Mouse (Mus musculus) frontal cortex, postnatal 25 days (tissue): ENCODE results near the gene Bcl2.

Experiments
- DNase-seq, 2 experiments: peaks; one replicate each; pipeline ENCODE4 v3.0.0; 2022; ENCODE audit warnings: low spot score in 2 of 2

The Bcl2 gene

DNA sequence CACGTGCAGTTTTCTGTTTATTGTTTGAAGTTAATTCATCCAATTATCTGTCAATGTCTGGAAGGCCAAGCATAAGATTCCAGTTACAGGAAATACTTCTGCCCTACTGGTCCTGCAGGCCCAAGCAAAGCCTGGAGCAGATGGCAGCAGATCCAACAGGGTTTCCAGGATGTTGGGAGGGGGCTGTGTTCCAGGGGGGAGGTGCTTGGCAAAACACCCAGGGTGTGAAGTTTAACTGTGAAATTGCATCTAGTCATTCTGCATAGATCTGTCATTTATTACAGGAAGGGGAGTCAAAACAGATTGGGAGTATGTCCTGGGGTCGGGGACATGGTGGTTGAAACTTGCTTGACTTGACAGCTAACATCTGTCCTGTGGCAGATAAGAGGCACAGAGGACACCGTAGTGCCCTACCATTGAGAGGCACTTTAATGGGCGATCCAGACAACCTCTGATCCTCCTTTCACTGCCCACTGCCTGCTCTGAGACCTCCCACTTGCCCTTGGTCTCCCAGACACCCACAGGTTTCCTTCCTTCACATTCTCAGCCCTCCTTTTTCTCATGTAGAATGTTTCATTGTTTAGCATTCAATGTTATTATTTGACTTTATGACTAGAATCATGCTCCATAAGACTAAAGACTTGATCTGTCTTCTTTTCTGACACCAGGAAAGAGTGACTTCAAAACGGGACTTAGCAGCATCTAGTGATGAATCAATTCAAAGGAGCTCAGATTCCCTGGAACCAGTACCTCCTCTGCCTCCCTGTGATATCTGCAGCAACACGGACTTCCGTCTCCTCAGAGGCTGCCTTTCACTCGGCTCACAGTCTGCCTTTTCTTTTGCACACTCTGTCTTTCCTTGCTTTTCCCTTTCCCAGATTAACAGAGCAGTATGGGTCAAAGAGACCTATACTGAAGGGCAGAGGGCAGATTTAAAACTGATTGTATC is 47.7 kb downstream of the Bcl2 start:
- no peak for DNase-seq

DNA sequence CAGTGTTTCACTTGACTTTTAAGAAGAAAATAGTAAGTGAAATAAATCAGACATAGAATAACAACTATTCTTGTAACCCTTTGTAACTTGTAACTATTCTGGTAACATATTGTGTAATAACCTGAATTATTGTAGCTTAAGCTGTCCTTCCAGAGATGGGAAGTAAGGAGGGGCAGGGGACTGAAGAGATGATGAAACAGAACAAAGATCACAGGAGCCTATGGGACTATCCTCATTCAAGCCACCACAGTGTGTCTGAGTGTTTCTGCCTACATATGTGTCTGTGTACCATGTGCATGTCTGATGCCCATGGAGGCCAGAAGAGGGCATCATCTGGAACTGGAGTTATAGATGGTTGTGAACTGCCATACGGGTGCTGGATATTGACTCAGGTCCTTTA is 49.1 kb downstream of the Bcl2 start:
- no peak for DNase-seq

DNA sequence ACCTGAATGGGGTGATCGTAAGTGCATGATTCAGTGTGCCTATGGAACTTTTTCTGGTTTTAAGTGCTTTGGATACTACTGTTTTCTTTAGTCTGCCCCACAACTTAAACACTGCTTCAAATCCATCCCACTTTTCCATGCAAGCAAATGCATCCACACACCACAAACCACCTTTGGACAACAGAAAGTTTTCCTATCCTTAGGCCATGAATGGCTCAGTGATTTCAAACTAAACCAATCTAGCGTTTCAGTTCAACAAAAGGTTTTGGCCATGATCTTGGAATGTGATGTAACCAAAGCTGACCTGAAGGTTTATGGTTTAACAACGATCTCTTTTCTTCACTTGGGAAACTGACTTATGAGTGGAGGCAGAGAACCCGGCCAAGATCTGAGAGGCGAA is 51.6 kb downstream of the Bcl2 start:
- DNase-seq, result no peak

DNA sequence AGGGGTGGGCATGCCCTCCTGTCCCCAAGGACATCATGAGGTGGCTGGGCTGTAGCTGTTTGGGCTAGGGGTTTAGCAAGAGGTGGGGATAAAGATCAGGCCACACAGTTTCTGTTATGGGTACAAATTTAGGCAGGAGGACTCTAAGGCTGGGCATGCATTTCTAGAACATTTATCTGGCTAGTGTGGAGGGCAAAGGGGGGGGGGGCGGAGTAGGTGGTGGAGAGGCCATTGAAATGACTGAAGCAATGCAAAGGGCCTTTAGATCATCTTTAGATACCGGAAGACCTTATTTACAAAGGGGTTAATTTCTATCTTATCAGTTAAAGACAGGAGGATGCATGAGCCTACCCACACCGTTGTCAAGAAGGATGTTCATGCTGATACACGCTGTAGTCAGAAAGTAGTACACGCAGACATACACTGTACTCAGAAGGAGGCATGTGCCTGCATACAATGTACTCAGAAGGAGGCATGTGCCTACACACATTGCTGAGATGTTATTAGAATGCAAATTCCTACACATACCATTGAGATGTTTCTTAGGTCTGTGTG is 55.7 kb downstream of the Bcl2 start:
- no peak for DNase-seq

DNA sequence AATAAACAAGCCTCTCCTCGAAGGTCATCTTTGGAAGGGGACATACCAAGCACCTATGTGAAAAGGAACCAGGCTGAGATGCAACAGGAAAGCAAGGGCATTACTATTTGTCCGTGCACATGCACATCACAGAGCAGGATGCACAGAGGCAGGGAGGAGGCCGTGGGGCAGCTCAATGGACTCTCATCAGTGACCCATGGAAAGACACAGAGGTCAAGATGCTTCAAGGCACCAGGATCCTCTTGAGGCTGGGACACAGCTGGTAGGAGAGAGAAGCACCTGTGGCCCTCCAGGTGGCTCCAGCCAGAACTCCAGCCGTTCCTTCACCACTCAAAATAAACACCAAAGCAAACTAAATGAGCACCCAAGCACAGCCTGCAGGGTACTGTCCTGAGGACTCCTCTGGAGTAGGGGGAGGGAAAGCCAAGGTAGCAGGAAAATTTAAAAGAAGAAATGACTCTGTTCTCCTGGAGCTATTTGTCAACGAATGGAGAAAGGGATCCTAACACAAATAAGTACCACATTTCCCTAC is 57.8 kb downstream of the Bcl2 start:
- DNase-seq, result no peak

DNA sequence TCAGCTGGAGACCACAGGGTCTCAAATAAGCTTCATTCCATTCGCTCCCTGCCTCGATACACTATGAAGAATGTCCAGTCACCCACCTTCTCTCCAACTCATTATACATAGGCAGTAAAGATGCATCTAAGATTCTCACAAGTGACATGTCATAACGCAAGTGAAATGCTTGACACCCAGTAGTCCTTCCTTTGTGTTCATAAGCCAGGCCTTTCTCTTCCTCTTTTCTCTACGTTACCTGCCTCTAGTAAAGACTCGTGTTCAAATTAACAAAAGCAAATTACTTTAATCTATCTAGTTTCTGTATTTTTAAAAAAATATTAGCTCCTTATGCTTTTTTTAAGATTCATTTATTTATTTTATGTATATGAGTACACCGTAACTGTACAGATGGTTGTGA is 59.8 kb downstream of the Bcl2 start:
- DNase-seq, result no peak

DNA sequence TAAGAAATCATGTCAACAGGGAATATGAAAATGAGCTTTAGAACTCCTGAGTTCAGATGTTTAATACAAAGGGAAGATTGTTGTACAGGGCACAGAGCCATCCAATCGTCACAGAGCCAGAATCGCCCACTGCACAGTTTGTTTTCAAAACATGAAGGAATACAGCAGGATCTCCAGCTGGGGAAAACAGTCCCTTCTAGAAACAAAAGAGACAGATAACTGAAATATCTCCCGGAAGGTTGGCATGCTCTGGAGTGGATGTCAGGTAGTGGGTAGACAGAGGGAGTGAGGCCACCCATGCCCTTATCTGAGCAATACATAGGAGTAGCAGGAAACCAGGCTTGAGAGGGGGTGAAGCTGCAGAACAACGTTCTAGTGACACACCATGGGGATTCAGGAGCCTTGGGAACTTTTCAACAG is 60.6 kb downstream of the Bcl2 start:
- DNase-seq, result no peak

DNA sequence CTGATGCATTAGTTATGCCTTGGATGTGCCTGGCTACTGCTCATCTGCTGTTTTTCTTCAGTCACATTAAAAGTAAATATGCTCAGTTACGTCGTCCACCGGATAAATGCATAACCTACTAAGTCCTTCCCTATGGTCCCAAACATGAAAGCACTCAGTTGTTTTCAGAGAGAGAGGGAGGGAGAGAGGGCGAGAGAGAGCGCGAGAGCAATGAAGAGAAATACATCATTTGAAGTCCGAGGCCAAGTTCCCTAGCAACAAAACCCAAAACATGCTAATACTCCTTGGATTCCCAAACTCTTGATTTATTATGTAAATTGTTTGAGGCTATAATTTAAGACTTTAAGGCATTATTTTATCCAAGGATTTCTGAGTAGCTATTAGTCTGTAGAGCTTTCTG is 62.9 kb downstream of the Bcl2 start:
- DNase-seq, result no peak

DNA sequence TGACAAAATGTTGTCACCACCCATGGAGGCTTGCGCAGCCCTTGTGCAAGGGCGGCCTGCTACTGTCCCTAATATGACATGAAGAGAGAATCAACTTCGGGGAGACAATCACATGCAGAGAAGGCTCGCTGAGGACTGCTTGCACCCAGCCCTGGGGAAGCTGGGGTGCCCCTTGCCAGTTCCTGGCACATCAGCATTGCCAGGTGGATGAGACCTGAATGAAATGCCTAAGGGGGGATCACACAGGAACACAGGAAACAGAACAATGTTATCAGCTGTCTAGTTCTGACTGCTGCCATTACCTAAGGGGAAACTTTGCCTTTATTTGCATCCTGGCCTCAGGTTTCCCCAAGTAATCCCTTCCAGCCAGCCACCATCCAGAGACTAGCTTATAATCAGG is 63.6 kb downstream of the Bcl2 start:
- no peak for DNase-seq

DNA sequence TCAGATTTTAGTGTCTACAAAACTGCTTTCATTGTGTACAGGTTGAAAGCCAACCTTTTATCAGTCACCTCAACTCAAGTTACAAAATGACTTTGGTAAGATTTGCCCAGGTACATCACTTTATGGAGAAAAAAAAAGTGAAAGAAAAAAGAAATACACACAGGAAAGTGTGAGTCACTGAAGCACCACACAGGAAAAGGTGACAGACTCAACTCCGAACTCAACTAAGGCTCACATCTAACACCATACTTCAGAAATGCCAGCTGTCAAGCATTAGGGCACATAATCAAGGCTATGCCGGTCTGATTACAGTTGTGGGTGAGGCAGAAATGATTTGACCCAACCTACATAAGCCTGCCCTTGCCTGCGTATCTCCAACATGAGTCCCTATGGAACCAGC is 66.7 kb downstream of the Bcl2 start:
- DNase-seq, result no peak

DNA sequence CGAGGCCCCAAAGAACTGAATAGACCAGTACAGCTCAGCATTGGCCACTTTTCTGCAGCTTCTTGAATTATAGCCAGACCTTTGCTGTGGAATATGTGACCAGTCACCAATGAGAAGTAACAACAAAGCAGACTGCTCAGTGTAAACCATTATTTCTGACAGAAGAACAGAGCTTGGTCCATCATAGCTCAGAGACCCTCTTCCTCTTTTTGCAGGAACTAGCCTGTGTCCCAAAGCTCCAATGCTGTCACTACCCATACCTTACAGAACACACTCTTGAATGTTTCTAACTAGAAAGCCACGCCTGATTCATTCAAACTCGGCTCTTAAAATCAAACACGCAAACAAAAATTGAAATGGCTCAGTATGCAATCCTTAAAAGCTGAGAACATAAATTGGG is 69.5 kb downstream of the Bcl2 start:
- DNase-seq, result no peak

DNA sequence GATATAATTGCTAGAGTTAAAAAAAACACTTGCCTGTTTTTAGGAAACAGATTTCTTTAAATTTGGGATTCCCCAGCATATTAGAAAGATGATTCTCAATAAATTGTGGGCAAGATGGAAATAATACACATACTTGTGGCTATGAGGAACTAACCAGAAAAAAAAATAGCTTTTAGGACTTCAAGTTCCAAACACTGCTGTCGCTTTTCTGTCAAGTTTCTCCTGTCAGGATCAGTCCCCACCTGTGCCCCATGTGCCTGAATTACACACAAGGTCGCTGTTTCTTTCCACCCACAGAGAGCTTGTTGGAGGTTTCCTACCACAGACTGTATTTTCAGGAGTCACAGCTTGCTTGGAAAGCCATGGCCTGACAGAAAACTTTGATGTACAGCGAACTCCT is 70.5 kb downstream of the Bcl2 start:
- no peak for DNase-seq

DNA sequence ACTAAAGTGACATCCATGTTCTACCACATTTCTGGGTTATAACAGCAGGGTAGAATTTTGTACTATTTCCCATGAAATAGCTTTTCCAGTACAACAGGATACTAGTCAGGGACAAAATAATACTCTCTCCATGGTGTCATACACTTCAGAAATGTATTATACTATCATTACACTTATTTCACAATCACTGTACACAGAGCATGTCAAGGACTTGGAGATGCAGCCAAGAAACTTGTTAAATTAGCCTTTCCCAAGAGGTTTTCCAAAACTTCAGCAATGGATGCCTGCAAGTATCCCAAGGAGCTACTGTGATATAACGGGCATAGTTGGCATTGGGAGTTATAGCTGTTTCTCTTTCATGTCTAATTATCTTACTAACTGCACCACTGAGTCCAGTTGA is 73.5 kb downstream of the Bcl2 start:
- DNase-seq, result no peak

DNA sequence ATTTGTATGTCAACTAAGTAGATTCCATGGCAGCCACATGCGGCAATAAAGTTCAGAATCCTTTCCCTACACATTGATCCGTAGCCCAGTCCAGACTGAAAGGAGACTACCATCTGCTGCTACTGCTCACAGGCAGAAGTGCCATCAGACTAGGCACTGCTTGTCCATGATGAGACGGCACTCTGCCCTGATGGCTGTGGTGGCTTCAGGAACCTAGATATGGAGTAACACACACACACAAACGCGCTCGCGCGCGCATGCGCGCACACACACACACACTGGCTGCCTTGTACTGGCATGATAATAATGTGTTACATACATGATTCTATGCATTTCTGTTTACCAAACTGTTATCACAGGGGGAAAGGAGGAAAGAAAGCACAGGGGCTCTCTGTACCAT is 76.4 kb downstream of the Bcl2 start:
- no peak for DNase-seq

DNA sequence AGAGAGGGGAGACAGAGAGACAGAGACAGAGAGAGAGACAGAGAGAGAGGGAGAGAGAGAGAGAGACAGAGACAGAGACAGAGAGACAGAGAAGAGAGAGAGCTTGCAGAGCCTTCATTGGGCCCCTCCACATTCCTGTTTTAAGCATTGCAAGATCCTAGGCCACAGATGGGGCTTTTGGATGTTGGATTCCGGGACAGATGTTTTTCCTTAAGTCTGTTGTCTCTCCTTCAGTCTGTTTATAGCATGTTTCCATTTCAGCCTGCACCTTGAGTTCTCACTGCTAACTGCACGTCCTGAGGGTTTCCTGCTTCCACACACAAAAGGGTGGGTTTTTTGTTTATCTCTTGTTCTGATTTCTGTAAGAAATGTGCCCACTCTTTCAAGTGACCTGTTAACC is 77.4 kb downstream of the Bcl2 start:
- no peak for DNase-seq

DNA sequence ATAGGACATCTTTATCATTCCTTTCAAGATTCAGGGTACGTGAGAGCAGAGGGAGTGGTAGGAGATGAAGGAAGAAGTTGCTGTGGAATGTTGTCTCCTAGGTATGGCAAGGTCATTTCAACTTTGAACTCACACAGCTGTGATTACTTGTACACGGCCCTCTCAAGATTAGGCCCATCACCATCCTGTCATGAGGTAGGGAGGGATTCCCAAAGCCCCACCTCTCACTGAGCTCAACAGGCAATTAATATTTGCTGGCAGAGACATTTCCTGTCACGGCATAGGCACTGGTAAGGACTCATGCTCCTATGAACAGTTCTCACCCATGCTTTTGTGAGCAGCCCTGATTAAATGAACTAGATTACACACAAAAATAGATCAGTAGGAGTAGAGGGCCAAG is 80.9 kb downstream of the Bcl2 start:
- DNase-seq, result no peak

DNA sequence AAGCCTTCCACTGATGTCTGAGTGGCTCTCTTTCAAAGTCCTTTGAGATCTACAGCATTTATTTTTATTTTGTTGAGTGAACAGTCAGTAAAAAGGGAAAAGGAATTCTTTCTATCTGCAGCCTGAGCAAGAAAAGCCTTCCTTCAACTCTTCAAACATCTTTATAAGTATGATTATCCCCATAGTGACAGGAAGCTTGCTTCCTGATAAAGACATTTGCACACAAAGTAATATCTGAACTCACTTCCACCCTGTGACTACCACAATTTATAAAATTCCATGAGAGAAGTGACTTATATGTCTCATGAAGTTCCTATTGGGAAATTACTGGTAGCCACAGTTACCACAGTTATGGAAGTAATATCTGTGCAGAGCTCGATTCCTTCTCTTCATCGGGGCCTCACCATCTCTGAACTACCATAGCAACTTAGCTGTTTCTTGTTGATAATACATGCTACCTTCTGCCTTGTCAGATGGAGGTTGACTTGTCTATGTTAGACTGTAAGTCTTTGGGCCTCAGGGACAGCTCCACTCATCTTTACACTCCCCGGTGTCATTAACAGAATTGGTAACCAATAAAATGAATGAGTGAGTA is 82.1 kb downstream of the Bcl2 start:
- no peak for DNase-seq

DNA sequence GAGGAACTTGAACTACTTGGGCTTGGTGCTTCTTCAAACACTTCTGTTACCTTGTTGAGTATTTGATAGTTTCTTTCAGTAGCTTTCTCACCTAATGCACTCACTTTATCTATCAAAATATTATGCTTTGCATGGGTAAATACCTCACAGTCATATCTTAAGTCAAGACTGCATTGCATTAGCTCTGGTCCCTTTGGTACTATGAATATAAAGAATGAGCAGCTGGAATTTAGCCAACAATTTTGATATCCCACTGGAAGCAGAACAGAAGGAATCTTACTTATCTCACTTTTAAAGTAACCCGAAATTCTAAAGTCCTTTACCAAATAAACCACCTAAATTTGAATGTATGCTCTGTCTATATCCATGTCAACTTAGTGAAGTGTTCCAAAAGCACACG is 83.1 kb downstream of the Bcl2 start:
- DNase-seq, result no peak

DNA sequence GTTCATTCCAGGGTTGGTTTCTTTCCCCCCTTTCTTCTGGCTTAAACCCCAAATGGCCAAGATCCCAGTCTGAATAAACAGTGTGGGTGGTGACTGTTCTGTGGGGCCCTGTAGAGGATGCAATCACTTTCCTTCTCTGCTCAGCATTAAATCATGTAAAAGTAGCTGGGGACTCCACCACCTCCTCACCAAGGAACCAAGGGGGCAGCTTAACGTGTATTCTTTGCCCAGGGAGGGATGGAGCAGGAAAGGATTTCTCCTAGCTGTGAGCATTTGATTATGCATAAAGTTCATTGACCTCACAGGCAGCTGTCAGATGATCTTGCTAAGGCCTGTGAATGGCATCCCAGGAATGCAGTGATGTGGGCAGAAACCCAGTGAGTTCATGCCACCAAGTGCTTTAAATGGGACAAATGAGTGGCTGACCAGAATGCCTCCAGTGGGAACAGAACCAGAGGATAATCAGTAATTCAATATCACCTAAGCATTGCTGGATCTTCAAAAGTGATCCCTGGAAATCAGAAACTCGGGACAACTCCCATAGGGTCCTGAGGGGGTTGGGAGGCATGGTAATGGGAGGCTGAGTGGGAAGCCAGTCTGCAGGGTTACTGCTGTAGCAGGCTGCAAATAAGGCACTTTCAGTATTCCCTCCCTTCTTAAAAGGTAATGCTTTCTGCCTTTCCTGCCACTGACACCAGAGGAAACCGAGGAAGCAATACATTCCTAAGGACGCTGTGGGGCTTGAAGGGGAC is 84.0 kb downstream of the Bcl2 start:
- no peak for DNase-seq

DNA sequence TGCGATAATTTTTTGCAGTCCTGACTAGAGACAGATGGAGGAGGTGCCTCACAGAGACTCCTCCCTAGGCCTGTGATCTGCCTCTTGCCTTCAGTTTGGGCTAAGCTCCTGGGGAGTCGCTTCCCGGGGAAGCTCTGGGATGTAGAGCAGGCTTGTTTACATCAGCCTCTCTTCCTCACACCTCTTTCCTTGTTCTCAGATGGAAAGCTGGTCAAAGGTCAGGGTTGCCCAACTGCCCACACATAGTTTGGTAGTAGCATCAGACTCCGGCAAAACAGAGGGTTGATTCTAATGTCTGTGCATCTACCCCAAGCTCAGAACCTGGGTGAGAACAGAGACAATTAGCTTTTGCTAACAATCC is 84.6 kb downstream of the Bcl2 start:
- no peak for DNase-seq

DNA sequence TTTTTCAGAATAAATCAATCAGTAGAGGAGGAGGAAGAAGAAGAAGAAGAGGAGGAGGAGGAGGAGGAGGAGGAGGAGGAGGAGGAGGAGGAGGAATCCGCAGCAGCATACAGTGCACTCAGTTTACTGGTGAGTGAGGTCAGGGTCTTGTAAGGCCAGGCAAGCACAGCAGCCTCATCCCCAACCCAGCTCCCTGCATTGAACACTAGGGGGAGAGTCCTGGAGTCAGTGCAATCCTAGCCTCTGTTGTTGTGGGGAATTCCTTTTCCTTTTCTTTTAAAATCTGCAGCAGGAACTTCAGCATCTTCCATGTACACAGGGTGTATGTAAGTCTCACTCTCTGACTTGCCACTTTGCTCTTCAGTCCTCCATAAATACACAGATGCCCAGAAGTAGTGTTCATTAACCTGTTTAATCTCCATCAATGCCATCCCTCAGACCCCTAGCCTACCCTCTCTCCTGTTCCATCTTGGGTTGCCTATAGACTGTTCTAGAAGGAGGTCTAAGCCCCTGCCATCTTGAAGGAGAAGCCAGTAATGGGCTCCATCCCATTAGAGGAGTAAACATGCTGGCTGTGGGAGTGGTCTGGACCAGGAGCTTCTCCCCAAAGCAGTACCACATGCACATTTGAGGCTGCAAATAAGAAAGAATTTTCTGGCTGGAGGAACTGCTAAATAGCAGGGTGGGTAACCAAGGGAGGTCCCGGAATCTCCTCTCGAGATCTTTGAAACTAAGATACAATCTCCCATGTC is 85.2 kb downstream of the Bcl2 start:
- DNase-seq, result no peak

DNA sequence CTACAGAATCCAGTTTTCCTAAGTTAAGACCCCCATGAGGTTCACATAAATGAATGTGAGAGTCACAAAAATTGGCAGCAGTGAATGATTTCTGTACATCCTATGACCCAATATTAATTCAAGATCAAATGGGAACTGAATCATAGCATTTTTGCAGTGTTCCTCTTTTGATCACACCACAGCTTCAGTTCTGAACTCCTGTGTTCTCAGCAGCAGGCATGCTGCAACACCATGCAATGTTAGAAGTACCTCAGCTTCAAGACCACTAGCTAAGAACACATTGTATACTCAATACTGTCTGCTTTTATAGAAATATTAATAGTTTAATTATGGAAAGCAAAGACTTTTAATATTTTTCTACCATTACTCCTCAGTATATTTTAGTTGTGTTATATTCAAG is 85.8 kb downstream of the Bcl2 start:
- no peak for DNase-seq
